Mouse (Mus musculus): ENCODE results near the gene Msl3l2.

- TF ChIP-seq CTCF (IDR thresholded peaks at IDR 0.05; ENCODE audit: insufficient read depth, low read length) = no peak
- TF ChIP-seq POLR2A (IDR thresholded peaks at IDR 0.05; ENCODE audit: borderline replicate concordance, extremely low read depth, low read depth, low read length) = no peak
These were observed 248 bp downstream of the Msl3l2 start for GRCm38 (mm10) chr10:56106996-56107334.

Data from lung, adult 2 months (tissue).